Mouse (Mus musculus) ES-Bruce4 (cell line): ENCODE data around the gene Wdr1.

Experiments used
- CTCF ChIP-seq: IDR thresholded peaks from one replicate; pipeline ENCODE4 v1.8.1; 2011; ENCODE audit warnings: low read depth, low read length
- EP300 ChIP-seq: IDR thresholded peaks from 2 replicates; pipeline ENCODE4 v1.6.1; 2011; ENCODE audit warnings: low read depth, low read length; ENCODE audit not compliant: insufficient read depth

- no peak for TF ChIP-seq EP300
- TF ChIP-seq CTCF: no peak
These were observed 75.0 kb downstream of the Wdr1 start for GRCm38 (mm10) chr5:38488026-38488425.
